Mouse (Mus musculus) forebrain, postnatal 0 days (tissue): ENCODE data around the gene Wwtr1. TPM values are rescaled to one million over a fixed set of nuclear protein-coding genes. Genes with fewer than 3 reads are reported as not detected.
A peak's percentile ranks its signal among the peaks of the same experiment; 100 is the strongest.

Experiments used
- ATAC-seq: fragments of 200-750 bp; cut with Nextera tagmentation; 2 replicates; pipeline ENCODE4 v1.8.0; 2017; ENCODE audit warnings: mild to moderate bottlenecking, moderate library complexity
- DNase-seq: peaks from one replicate; pipeline ENCODE4 v3.0.0-alpha.2; 2015
- H3K27ac ChIP-seq: fragments of 300-500 bp; sonication (generic); 2 replicates; pipeline ENCODE4 v1.5.1; 2014; ENCODE audit warnings: low read depth, mild to moderate bottlenecking, antibody characterized with exemption, low read length, moderate library complexity, mixed read lengths
- H3K27me3 ChIP-seq: fragments of 300-500 bp; sonication (generic); 2 replicates; pipeline ENCODE4 v1.6.1; 2014; ENCODE audit warnings: mild to moderate bottlenecking, low read length, mixed read lengths; ENCODE audit not compliant: insufficient read depth
- H3K36me3 ChIP-seq: fragments of 300-500 bp; sonication (generic); 2 replicates; pipeline ENCODE4 v1.6.1; 2014; ENCODE audit warnings: mild to moderate bottlenecking, moderate library complexity; ENCODE audit not compliant: insufficient read depth
- H3K4me1 ChIP-seq: fragments of 300-500 bp; sonication (generic); 2 replicates; pipeline ENCODE4 v1.6.1; 2014; ENCODE audit warnings: antibody characterized with exemption; ENCODE audit not compliant: insufficient read depth
- H3K4me2 ChIP-seq: fragments of 300-500 bp; sonication (generic); 2 replicates; pipeline ENCODE4 v1.6.1; 2014; ENCODE audit warnings: low read depth, mild to moderate bottlenecking, moderate library complexity
- H3K4me3 ChIP-seq: fragments of 300-500 bp; sonication (generic); 2 replicates; pipeline ENCODE4 v1.5.1; 2014; ENCODE audit warnings: low read depth, low read length, mixed read lengths
- H3K9ac ChIP-seq: fragments of 300-500 bp; sonication (generic); 2 replicates; pipeline ENCODE4 v1.6.1; 2014; ENCODE audit warnings: mild to moderate bottlenecking
- H3K9me3 ChIP-seq: fragments of 300-500 bp; sonication (generic); 2 replicates; pipeline ENCODE4 v1.6.1; 2016; ENCODE audit warnings: low read length
- CTCF ChIP-seq: sonication (generic); IDR thresholded peaks from 2 replicates; pipeline ENCODE4 v1.5.1; 2016; ENCODE audit warnings: antibody characterized with exemption, control low read depth, low read depth
- WGBS: fragments of 180-500 bp; shearing (Covaris S2); extraction: QIAGEN DNeasy Blood & Tissue Kit; methylation state at CpG from one replicate; pipeline ENCODE4 v1.1.7; 2014; 5-methylcytosine and 5-hydroxymethylcytosine counted together
- polyA plus RNA-seq: library from polyadenylated mRNA; unstranded; fragments of >200 nt; fragmentation: Nextera tagmentation; extraction: Ambion mirVana; gene quantifications from 2 replicates; pipeline ENCODE4 v1.2.1, GENCODE M21; 2015
- total RNA-seq: library from RNA; depleted of rRNA; stranded (reverse); fragments of >200 nt; gene quantifications from 2 replicates; pipeline ENCODE4 v1.2.3, GENCODE M21; 2014

The Wwtr1 gene
- total and polyA plus RNA-seq, 2 experiments from 2014 or later = 12.1 to 39.1 TPM

DNA sequence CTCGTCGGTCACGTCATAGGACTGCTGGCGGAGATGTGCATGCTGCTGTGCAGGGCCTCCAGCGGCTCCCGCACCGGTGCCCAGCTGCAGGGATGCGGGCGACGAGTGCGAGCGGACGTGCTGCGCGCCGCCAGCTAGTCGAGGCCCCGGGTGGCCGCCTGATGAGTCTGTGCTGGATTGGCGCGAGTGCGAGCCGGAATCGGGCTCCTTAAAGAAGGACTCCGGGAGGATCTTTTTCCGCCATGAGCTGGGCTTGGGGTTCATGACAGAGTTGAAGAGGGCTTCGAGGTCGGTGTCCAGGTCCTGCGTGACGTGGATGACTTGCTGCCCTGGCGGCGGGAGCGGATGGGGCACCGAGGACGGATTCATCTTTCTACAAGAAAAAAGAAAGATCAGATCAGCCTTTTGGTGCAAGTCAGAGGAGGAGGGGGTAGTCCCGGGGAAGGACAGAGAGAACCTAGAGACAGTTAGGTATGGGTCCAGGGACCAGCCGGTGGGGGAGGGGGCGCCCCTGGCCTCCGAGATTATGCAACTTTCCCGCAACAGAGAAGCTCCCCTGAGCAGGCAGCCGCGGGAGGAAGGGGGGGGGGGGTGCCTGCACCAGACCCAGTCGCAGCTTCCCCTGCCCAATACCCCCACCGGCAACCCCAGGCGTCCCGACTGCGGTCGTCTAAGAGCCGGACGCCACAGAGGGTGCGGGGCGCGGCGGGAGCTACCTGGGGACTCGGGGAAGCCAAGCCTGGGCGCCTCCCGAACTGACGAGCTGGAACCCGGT lies 638 bp downstream of the Wwtr1 start:
- peak overlapping the region; percentile 71 for H3K27ac ChIP-seq
- WGBS = under 1% methylated on average over 59 of the region's 59 CpGs
- H3K4me3 ChIP-seq = peak overlapping the region; percentile 57
- peak overlapping the region; percentile 97 for H3K4me2 ChIP-seq
- H3K9me3 ChIP-seq = no peaks in the 10 kb centered on the region
- no peaks in the 10 kb centered on the region for H3K36me3 ChIP-seq
- TF ChIP-seq CTCF = no peak; the same call in 1 of the 2 replicates
- peak overlapping the region; percentile 56 for H3K9ac ChIP-seq
- no peaks in the 10 kb centered on the region for H3K4me1 ChIP-seq
- DNase-seq (peak; percentile 54), ATAC-seq (peak; percentile 68)
- H3K27me3 ChIP-seq = 0 out of 2 replicates have a peak, but pooled peaks cover 3% of the 10 kb centered on the region

- WGBS = 45% methylated on average over 14 of the region's 14 CpGs
- no peaks in the 10 kb centered on the region for H3K9me3 ChIP-seq
- ATAC-seq = no peak
- TF ChIP-seq CTCF = no peak
- peak overlapping the region; percentile 57 for H3K4me3 ChIP-seq
- no peak for DNase-seq
- H3K36me3 ChIP-seq = no peaks in the 10 kb centered on the region
- 0 out of 2 replicates have a peak, but pooled peaks cover 3% of the 10 kb centered on the region for H3K27me3 ChIP-seq
- H3K9ac ChIP-seq = no peak overlapping the region
- H3K4me2 ChIP-seq = peak overlapping the region; percentile 97
- H3K4me1 ChIP-seq = no peaks in the 10 kb centered on the region
- no peak overlapping the region for H3K27ac ChIP-seq
These were observed 1.7 kb downstream of the Wwtr1 start for GRCm38 (mm10) chr3:57573898-57574570.

DNA sequence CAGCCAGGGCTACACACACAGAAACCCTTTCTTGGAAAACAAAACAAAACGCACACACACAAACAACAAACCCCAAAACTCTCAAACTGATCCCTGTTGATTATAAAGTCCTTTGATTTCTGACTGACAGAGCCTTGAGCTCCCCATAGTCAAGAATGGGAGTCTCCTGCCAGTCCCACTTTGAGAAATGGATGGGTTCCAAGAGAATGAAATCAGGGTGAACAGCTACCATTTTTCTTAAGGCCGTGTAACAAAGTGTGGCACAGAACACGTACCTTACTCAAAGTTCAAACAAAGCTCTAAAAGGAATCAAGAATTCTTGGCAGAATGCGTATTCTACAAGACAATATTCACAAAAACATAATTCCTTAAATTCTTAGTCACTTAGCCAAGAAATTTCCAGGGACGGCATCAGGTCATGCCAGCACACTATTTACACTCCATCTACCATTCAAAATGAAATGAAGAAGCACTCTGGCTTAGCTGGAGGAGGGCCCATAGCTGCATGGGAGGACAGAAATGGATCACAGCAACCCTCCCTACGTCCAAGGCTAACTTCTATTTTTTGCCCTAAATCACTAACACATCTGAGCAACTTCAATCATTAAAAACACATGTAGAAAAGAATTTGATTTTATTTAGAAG lies 3.3 kb downstream of the Wwtr1 start:
- 0 out of 2 replicates have a peak, but pooled peaks cover 3% of the 10 kb centered on the region for H3K27me3 ChIP-seq
- no peak overlapping the region for H3K9ac ChIP-seq
- no peak for TF ChIP-seq CTCF
- ATAC-seq = no peak
- H3K36me3 ChIP-seq = no peaks in the 10 kb centered on the region
- DNase-seq = no peak
- H3K4me1 ChIP-seq = no peaks in the 10 kb centered on the region
- H3K4me3 ChIP-seq = no peak overlapping the region
- no peaks in the 10 kb centered on the region for H3K9me3 ChIP-seq
- H3K4me2 ChIP-seq = no peak overlapping the region
- WGBS = 43% methylated on average over 6 of the region's 6 CpGs
- H3K27ac ChIP-seq = no peak overlapping the region

- no peaks in the 10 kb centered on the region for H3K36me3 ChIP-seq
- no peak overlapping the region for H3K4me3 ChIP-seq
- ATAC-seq = no peak
- no peak overlapping the region for H3K27ac ChIP-seq
- no peaks in the 10 kb centered on the region for H3K4me1 ChIP-seq
- H3K4me2 ChIP-seq = no peak overlapping the region
- WGBS = 82% methylated on average over 5 of the region's 5 CpGs
- no peaks in the 10 kb centered on the region for H3K27me3 ChIP-seq
- DNase-seq = no peak
- H3K9me3 ChIP-seq = no peaks in the 10 kb centered on the region
- H3K9ac ChIP-seq = no peak overlapping the region
- no peak for TF ChIP-seq CTCF
These were observed 9.1 kb downstream of the Wwtr1 start for GRCm38 (mm10) chr3:57566655-57567054.

DNA sequence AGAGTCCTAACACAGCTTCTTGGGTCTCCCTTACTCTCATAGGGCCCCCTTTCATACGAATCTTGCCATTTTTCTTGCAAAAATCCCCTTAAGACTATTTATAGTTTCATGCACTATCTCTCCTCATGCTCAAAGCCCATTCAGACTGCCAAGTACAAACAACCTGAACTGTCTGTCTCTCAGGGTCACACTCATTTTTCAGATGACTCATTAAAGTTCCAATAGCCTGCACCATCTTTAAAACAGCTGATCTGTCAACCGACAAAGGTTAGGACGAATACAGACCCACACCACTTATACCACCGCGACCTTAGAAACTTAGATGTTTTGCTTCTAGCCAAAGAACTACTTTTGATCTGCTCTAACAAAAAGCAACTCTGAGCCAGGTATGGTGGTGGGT lies 12.1 kb downstream of the Wwtr1 start:
- Histone ChIP-seq H3K27me3 (no peaks in the 10 kb centered on the region), H3K4me1 (no peaks in the 10 kb centered on the region), H3K36me3 (no peaks in the 10 kb centered on the region), H3K9me3 (no peaks in the 10 kb centered on the region), H3K4me2 (no peak overlapping the region), H3K4me3 (no peak overlapping the region), H3K9ac (no peak overlapping the region), H3K27ac (no peak overlapping the region)
- no peak for TF ChIP-seq CTCF
- 86% methylated on average over 5 of the region's 5 CpGs for WGBS
- no peak for DNase-seq
- no peak for ATAC-seq

GRCm38 (mm10) chr3:57562996-57563506 lies 12.7 kb downstream of the Wwtr1 start:
- ATAC-seq (no peak), DNase-seq (no peak)
- H3K4me1 ChIP-seq = no peaks in the 10 kb centered on the region
- no peaks in the 10 kb centered on the region for H3K27me3 ChIP-seq
- H3K9ac ChIP-seq = no peak overlapping the region
- H3K36me3 ChIP-seq = no peaks in the 10 kb centered on the region
- no peak overlapping the region for H3K4me3 ChIP-seq
- no peak overlapping the region for H3K4me2 ChIP-seq
- no peak for TF ChIP-seq CTCF
- H3K9me3 ChIP-seq = no peaks in the 10 kb centered on the region
- no peak overlapping the region for H3K27ac ChIP-seq
- 55% methylated on average over 6 of the region's 6 CpGs for WGBS

GRCm38 (mm10) chr3:57558761-57559160 lies 16.9 kb downstream of the Wwtr1 start:
- H3K27me3 ChIP-seq = no peaks in the 10 kb centered on the region
- no peak overlapping the region for H3K27ac ChIP-seq
- no peak for ATAC-seq
- WGBS = 93% methylated on average over 6 of the region's 6 CpGs
- no peak overlapping the region for H3K4me2 ChIP-seq
- DNase-seq = no peak
- H3K36me3 ChIP-seq = no peaks in the 10 kb centered on the region
- no peaks in the 10 kb centered on the region for H3K9me3 ChIP-seq
- H3K9ac ChIP-seq = no peak overlapping the region
- H3K4me1 ChIP-seq = no peaks in the 10 kb centered on the region
- H3K4me3 ChIP-seq = no peak overlapping the region
- no peak for TF ChIP-seq CTCF
